Mouse (Mus musculus) liver, embryonic 13.5 days (tissue): Measurements from ENCODE around the gene Lima1. TPM values are rescaled to one million over a fixed set of nuclear protein-coding genes. Genes with fewer than 3 reads are reported as not detected.

Experiments used
- ATAC-seq: fragments of 200-750 bp; cut with Nextera tagmentation; 2 replicates; pipeline ENCODE4 v1.8.0; 2017; ENCODE audit warnings: low read depth, mild to moderate bottlenecking, moderate number of reproducible peaks, moderate library complexity
- DNase-seq: peaks from one replicate; pipeline ENCODE4 v3.0.0; 2022
- H3K27ac ChIP-seq: fragments of 300-500 bp; sonication (generic); 2 replicates; pipeline ENCODE4 v1.5.1; 2015; ENCODE audit warnings: moderate library complexity, mild to moderate bottlenecking, inconsistent platforms
- H3K27me3 ChIP-seq: fragments of 300-500 bp; sonication (generic); 2 replicates; pipeline ENCODE4 v1.6.1; 2015; ENCODE audit warnings: mild to moderate bottlenecking, inconsistent platforms
- H3K36me3 ChIP-seq: fragments of 300-500 bp; sonication (generic); 2 replicates; pipeline ENCODE4 v1.6.1; 2015; ENCODE audit warnings: mild to moderate bottlenecking, inconsistent platforms
- H3K4me1 ChIP-seq: fragments of 300-500 bp; sonication (generic); replicated peaks from 2 replicates; pipeline ENCODE4 v1.6.1; 2015; ENCODE audit warnings: inconsistent platforms
- H3K4me2 ChIP-seq: fragments of 300-500 bp; sonication (generic); 2 replicates; pipeline ENCODE4 v1.6.1; 2015; ENCODE audit warnings: inconsistent platforms, mild to moderate bottlenecking, moderate library complexity
- H3K4me3 ChIP-seq: fragments of 300-500 bp; sonication (generic); replicated peaks from 2 replicates; pipeline ENCODE4 v1.5.1; 2015; ENCODE audit warnings: mild to moderate bottlenecking, inconsistent platforms
- H3K9ac ChIP-seq: fragments of 300-500 bp; sonication (generic); 2 replicates; pipeline ENCODE4 v1.6.1; 2015; ENCODE audit warnings: mild to moderate bottlenecking, inconsistent platforms
- H3K9me3 ChIP-seq: fragments of 300-500 bp; sonication (generic); replicated peaks from 2 replicates; pipeline ENCODE4 v1.6.1; 2016; ENCODE audit warnings: inconsistent platforms
- WGBS: fragments of 180-500 bp; shearing (Covaris S2); methylation state at CpG from one replicate; pipeline ENCODE4 v1.1.7; 2015; ENCODE audit not compliant: insufficient replicate concordance; 5-methylcytosine and 5-hydroxymethylcytosine counted together
- polyA plus RNA-seq: library from polyadenylated mRNA; unstranded; fragments of >200 nt; fragmentation: Nextera tagmentation; extraction: Ambion mirVana; gene quantifications from 2 replicates; pipeline ENCODE4 v1.2.1, GENCODE M21; 2015

The Lima1 gene
- polyA plus RNA-seq, 1 experiment from 2014 or later, result 7.8 TPM

- Histone ChIP-seq H3K4me3 (no peak overlapping the region), H3K9me3 (no peaks in the 10 kb centered on the region), H3K27ac (0 out of 2 replicates have a peak overlapping the region, but pooled peaks have one; percentile 53), H3K4me2 (no peak overlapping the region), H3K4me1 (peaks cover 20% of the 10 kb centered on the region; the same call in 1 of the 2 replicates), H3K27me3 (peaks cover 9% of the 10 kb centered on the region), H3K36me3 (no peaks in the 10 kb centered on the region), H3K9ac (no peak overlapping the region)
- ATAC-seq (no peak), DNase-seq (no peak)
- 16% methylated on average over 15 of the region's 15 CpGs for WGBS
These were observed 8.6 kb downstream of the Lima1 start for GRCm38 (mm10) chr15:99866450-99867221.

- WGBS, result 23% methylated on average over 5 of the region's 5 CpGs
- no peaks in the 10 kb centered on the region for H3K9me3 ChIP-seq
- peaks cover 9% of the 10 kb centered on the region for H3K27me3 ChIP-seq
- no peak overlapping the region for H3K4me3 ChIP-seq
- no peak for DNase-seq
- H3K27ac ChIP-seq, result peak overlapping the region; percentile 53
- H3K4me1 ChIP-seq, result peaks cover 20% of the 10 kb centered on the region; the same call in 1 of the 2 replicates
- no peak for ATAC-seq
- H3K4me2 ChIP-seq, result no peak overlapping the region
- H3K36me3 ChIP-seq, result no peaks in the 10 kb centered on the region
- no peak overlapping the region for H3K9ac ChIP-seq
These were observed 9.3 kb downstream of the Lima1 start for GRCm38 (mm10) chr15:99865942-99866341.

- Histone ChIP-seq H3K9me3 (no peaks in the 10 kb centered on the region), H3K4me1 (peaks cover 20% of the 10 kb centered on the region; the same call in 1 of the 2 replicates), H3K4me3 (no peak overlapping the region), H3K27ac (peak overlapping the region; percentile 53), H3K9ac (no peak overlapping the region), H3K36me3 (no peaks in the 10 kb centered on the region), H3K4me2 (no peak overlapping the region), H3K27me3 (peaks cover 9% of the 10 kb centered on the region)
- no peak for ATAC-seq
- DNase-seq, result no peak
- WGBS, result 72% methylated on average over 20 of the region's 20 CpGs
These were observed 9.7 kb downstream of the Lima1 start for GRCm38 (mm10) chr15:99865494-99865941.

- no peak for DNase-seq
- no peak overlapping the region for H3K9ac ChIP-seq
- H3K4me3 ChIP-seq, result no peak overlapping the region
- no peaks in the 10 kb centered on the region for H3K9me3 ChIP-seq
- H3K4me2 ChIP-seq, result no peak overlapping the region
- H3K4me1 ChIP-seq, result peaks cover 20% of the 10 kb centered on the region; the same call in 1 of the 2 replicates
- H3K27me3 ChIP-seq, result peaks cover 9% of the 10 kb centered on the region
- WGBS, result 73% methylated on average over 7 of the region's 7 CpGs
- H3K36me3 ChIP-seq, result no peaks in the 10 kb centered on the region
- peak overlapping the region; percentile 53; the same call in 1 of the 2 replicates for H3K27ac ChIP-seq
- no peak for ATAC-seq
These were observed 10.2 kb downstream of the Lima1 start for GRCm38 (mm10) chr15:99865046-99865445.

- no peak overlapping the region for H3K4me3 ChIP-seq
- 79% methylated on average over 8 of the region's 8 CpGs for WGBS
- peaks cover 20% of the 10 kb centered on the region; the same call in 1 of the 2 replicates for H3K4me1 ChIP-seq
- no peak overlapping the region for H3K4me2 ChIP-seq
- peaks cover 9% of the 10 kb centered on the region for H3K27me3 ChIP-seq
- H3K9me3 ChIP-seq, result no peaks in the 10 kb centered on the region
- ATAC-seq (no peak), DNase-seq (no peak)
- no peak overlapping the region for H3K27ac ChIP-seq
- H3K36me3 ChIP-seq, result no peaks in the 10 kb centered on the region
- H3K9ac ChIP-seq, result no peak overlapping the region
These were observed 11.5 kb downstream of the Lima1 start for GRCm38 (mm10) chr15:99863786-99864185.

- Histone ChIP-seq H3K4me2 (no peak overlapping the region), H3K27ac (peak overlapping the region; percentile 48), H3K9me3 (no peaks in the 10 kb centered on the region), H3K36me3 (no peaks in the 10 kb centered on the region), H3K4me1 (peaks cover 20% of the 10 kb centered on the region; the same call in 1 of the 2 replicates), H3K27me3 (peaks cover 9% of the 10 kb centered on the region), H3K4me3 (no peak overlapping the region), H3K9ac (no peak overlapping the region)
- 80% methylated on average over 6 of the region's 6 CpGs for WGBS
- ATAC-seq (no peak), DNase-seq (no peak)
These were observed 11.9 kb downstream of the Lima1 start for GRCm38 (mm10) chr15:99863358-99863757.

- DNase-seq (no peak), ATAC-seq (no peak)
- Histone ChIP-seq H3K4me1 (peaks cover 22% of the 10 kb centered on the region; the same call in 1 of the 2 replicates), H3K27ac (peak overlapping the region; percentile 48), H3K27me3 (peaks cover 9% of the 10 kb centered on the region), H3K4me2 (no peak overlapping the region), H3K4me3 (no peak overlapping the region), H3K9me3 (no peaks in the 10 kb centered on the region), H3K9ac (no peak overlapping the region), H3K36me3 (no peaks in the 10 kb centered on the region)
- 51% methylated on average over 11 of the region's 11 CpGs for WGBS
These were observed 12.8 kb downstream of the Lima1 start for GRCm38 (mm10) chr15:99862473-99862872.

GRCm38 (mm10) chr15:99861955-99862354, 13.3 kb downstream of the Lima1 start:
- H3K9me3 ChIP-seq, result no peaks in the 10 kb centered on the region
- DNase-seq (no peak), ATAC-seq (no peak)
- peaks cover 9% of the 10 kb centered on the region for H3K27me3 ChIP-seq
- H3K4me1 ChIP-seq, result peaks cover 19% of the 10 kb centered on the region; the same call in 1 of the 2 replicates
- no peak overlapping the region for H3K4me3 ChIP-seq
- WGBS, result 49% methylated on average over 11 of the region's 11 CpGs
- H3K36me3 ChIP-seq, result no peaks in the 10 kb centered on the region
- H3K27ac ChIP-seq, result peak overlapping the region; percentile 59; the same call in 1 of the 2 replicates
- no peak overlapping the region for H3K4me2 ChIP-seq
- no peak overlapping the region for H3K9ac ChIP-seq

- Histone ChIP-seq H3K36me3 (no peaks in the 10 kb centered on the region), H3K9me3 (no peaks in the 10 kb centered on the region), H3K4me1 (peaks cover 17% of the 10 kb centered on the region; the same call in 1 of the 2 replicates), H3K9ac (no peak overlapping the region), H3K27ac (peak overlapping the region; percentile 2; the same call in 1 of the 2 replicates), H3K4me2 (no peak overlapping the region), H3K27me3 (peaks cover 9% of the 10 kb centered on the region), H3K4me3 (no peak overlapping the region)
- WGBS, result 60% methylated on average over 6 of the region's 6 CpGs
- no peak for DNase-seq
- no peak for ATAC-seq
These were observed 13.7 kb downstream of the Lima1 start for GRCm38 (mm10) chr15:99861536-99861935.

- no peak overlapping the region for H3K27ac ChIP-seq
- no peak overlapping the region for H3K4me2 ChIP-seq
- 53% methylated on average over 9 of the region's 9 CpGs for WGBS
- H3K4me1 ChIP-seq, result peaks cover 4% of the 10 kb centered on the region; the same call in 1 of the 2 replicates
- no peak overlapping the region for H3K4me3 ChIP-seq
- DNase-seq (no peak), ATAC-seq (no peak)
- H3K36me3 ChIP-seq, result no peaks in the 10 kb centered on the region
- H3K9me3 ChIP-seq, result no peaks in the 10 kb centered on the region
- no peak overlapping the region for H3K9ac ChIP-seq
- H3K27me3 ChIP-seq, result no peaks in the 10 kb centered on the region
These were observed 15.4 kb downstream of the Lima1 start for GRCm38 (mm10) chr15:99859644-99860392.

GRCm38 (mm10) chr15:99857479-99857878, 17.8 kb downstream of the Lima1 start:
- Histone ChIP-seq H3K9ac (no peak overlapping the region), H3K9me3 (no peaks in the 10 kb centered on the region), H3K27ac (no peak overlapping the region), H3K36me3 (no peaks in the 10 kb centered on the region), H3K4me1 (peaks cover 4% of the 10 kb centered on the region; the same call in 1 of the 2 replicates), H3K4me3 (no peak overlapping the region), H3K27me3 (no peaks in the 10 kb centered on the region), H3K4me2 (no peak overlapping the region)
- peak; percentile 29; the same call in 1 of the 2 replicates for ATAC-seq
- no peak for DNase-seq
- WGBS, result 43% methylated on average over 8 of the region's 8 CpGs
